Mouse (Mus musculus) heart, postnatal 4 days (tissue): Measurements from ENCODE around the gene Sdk2. TPM values are rescaled to one million over a fixed set of nuclear protein-coding genes. Genes with fewer than 3 reads are reported as not detected.
A peak's percentile ranks its signal among the peaks of the same experiment; 100 is the strongest.

Experiments used
- DNase-seq: peaks from one replicate; pipeline ENCODE4 v3.0.0; 2021
- total RNA-seq, 2 experiments: library from RNA; stranded (reverse); gene quantifications; 2 replicates each; pipeline ENCODE4 v1.2.3; 2021

Gene Sdk2
- total RNA-seq, 2 experiments from 2014 or later: 4.8 to 5.1 TPM

GRCm38 (mm10) chr11:113763449-113763848 lies 303.4 kb downstream of the Sdk2 start:
- no peak for DNase-seq

GRCm38 (mm10) chr11:113762136-113762797 lies 304.6 kb downstream of the Sdk2 start:
- no peak for DNase-seq

DNA sequence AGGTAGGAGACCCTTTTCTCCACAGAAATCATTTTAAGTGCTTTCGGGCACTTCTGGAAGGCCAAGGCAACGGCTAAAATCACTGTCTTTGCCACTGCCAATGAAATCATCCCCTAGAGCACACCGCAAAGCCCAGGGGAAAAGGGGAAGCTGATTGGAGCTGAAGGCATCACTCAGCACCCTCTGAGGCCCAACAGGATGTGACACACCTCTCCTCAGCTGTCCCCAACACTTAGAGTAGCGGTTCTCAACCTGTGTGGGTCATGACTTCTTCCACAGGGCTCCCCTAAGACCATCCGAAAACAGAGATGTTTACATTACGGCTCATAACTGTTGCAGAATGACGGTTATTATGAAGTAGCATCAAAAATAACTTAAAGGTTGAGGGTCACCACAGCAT lies 305.2 kb downstream of the Sdk2 start:
- no peak for DNase-seq

DNA sequence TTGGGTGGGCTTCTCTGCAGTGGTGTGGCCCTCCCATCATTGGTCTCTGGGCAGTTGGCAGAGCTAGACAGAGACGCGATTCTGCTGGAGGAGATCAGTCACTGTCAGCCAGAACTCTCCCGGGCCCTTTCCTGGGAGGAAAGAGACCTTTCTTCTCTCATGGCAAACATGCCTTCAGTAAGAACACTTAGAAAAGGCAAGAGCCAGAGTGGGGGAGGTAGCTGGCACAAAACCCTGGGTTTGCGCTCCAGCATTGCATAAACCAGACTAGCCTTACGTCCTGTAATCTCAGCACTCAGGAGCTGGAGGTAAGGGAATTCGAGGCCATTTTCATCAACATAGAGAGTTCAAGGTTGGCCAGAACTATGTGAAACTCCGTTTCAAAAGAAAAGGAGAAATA lies 306.4 kb downstream of the Sdk2 start:
- DNase-seq: no peak

- DNase-seq: no peak
Observed at GRCm38 (mm10) chr11:113758851-113759250, 308.0 kb downstream of the Sdk2 start.

DNA sequence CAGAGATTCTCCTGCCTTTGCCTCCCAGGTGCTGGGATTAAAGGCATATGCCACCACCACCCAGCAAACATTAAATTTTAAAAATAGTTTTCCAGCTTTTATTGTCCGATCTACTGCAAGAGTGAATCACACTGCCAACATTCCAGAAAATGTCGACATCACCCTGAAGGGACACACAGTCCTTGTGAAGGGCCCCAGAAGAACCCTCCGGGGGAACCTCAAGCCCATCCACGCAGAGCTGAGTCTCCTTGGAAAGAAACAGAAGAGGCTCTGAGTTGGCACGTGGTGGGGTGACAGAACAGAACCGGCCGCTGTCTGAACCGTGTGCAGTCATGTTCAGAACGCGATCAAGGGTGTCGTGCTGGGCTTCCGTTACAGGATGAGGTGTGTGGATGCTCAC lies 310.3 kb downstream of the Sdk2 start:
- no peak for DNase-seq

- DNase-seq: no peak
Observed at GRCm38 (mm10) chr11:113755878-113756277, 311.0 kb downstream of the Sdk2 start.

DNA sequence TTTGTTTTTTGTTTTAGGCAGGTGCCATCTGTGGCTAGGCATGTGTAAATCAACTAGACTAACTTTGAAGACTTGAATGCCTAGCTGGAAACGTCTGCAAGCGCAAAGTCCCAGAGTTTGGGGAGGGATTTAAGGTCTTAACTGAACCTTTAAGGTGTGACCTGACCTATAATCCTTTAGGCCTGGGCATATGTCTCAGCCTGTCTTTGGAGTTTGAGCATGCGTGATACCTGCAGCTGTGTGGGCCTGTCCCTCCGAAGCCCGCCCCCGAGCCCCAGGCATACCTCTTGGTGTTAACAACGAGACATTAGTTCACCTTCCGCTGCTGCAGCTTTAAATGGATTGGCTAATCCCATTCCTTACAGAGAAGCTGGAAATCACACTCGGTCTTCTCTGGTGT lies 312.0 kb downstream of the Sdk2 start:
- no peak for DNase-seq

DNA sequence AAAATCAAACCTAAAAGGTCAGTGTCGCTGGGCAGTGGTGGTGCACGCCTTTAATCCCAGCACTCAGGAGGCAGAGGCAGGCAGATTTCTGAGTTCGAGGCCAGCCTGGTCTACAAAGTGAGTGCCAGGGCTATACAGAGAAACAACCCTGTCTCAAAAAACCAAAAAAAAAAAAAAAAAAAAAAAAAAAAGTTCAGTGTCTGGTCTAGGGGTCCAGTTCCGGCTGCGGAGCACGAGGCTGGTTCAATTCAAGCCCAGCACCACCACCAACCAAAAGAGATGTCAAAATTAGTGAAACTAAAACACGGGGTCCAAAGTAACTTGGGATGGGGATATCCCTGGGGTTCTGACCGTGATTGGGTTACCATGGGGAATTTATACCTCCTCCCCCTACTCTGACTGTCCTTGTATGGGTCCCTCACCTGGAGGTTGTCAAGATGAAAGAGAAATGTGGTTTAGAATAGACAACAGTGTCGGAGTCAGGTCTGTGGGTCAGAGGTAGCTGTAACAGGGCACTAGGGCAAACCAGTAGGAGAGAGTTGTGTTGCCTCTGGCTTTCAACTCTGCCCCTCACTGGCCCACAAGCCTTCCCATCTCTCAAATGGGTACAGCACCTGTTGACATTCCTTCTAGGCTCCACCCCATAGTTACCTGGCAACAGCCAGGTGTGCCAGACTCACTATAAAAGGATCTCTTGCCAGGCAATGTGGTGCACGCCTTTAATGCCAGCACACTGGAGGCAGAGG lies 314.0 kb downstream of the Sdk2 start:
- no peak for DNase-seq

- DNase-seq: no peak
Observed at GRCm38 (mm10) chr11:113752158-113752661, 314.6 kb downstream of the Sdk2 start.

DNA sequence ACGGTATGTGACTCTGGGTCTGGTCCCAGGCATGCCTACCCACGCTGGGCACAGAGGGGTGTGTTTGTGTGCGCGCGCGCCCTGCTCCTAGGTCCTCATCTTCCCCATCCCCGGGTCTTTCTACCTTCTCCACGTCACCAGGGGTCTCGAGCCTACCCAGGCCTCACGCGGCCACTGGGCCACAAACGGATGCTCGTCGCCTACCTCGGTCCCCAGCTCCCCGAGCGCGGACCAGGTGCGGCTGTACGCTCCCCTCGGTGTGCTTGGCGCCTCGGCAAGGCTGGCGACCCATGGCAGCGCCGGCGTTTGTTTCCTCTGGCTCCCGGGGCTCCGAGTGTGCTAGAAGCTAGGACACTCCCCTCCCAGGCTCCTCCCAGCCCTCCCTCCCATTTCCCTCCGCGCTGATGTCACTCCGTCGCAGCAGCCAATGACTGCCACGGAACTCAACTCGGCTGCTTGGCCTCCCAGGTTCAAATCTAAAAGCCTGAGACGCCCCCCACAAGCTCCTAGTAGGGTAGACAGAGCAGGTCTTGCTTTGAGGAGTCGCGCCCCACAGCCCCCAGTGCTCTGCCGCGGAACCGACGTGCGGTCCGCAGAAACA lies 315.3 kb downstream of the Sdk2 start, which contains the start of gene Cdc42ep4:
Cdc42ep4 (minus strand) TSS at position 398 of the 601 bp plus-strand sequence.
- DNase-seq: peak; percentile 85

DNA sequence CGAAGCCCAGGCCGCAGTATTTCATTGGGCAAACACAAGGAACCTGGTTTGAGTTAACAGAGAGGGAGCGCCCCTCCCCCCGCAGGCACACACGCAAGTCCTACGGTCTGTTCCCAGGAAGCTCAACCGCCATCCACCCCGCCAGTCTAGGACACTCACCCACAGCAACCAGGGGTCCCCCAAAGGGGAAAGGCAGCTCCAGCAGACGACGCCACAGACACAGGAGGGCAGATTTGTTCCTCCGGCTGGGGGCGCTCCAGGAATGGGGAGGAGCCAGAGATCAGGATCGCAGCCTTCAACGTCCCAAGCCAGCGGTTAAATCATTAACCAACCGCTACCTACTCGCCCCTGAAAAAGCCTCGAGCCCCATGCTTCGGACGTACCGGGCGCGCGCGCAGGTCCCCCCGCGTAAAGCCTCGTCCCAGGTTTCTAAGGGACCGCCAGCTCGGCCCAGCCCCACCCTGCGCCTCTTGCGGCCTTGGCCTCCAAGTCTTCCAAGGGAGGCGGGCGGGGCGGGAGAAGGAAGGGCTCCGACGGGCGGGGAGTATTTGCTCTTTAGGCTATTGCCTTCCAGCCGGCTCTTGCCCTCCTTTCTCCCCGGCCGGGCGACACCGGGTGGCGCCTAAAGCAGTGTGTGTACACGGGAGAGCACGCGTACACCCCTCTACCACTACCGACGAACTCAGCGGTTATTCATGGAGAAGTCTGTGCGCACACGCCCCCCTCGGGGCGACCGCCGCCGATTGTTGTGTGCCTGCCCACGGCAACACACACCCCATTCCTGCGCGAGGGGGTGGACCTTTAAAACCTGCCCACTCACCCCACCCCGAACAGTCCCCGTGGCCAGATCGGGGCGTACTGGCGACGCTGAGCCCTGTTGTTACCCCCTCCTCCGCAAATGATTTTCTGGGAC lies 316.0 kb downstream of the Sdk2 start:
- DNase-seq: peak; percentile 77

- DNase-seq: no peak
Observed at GRCm38 (mm10) chr11:113749749-113750351, 317.0 kb downstream of the Sdk2 start.

DNA sequence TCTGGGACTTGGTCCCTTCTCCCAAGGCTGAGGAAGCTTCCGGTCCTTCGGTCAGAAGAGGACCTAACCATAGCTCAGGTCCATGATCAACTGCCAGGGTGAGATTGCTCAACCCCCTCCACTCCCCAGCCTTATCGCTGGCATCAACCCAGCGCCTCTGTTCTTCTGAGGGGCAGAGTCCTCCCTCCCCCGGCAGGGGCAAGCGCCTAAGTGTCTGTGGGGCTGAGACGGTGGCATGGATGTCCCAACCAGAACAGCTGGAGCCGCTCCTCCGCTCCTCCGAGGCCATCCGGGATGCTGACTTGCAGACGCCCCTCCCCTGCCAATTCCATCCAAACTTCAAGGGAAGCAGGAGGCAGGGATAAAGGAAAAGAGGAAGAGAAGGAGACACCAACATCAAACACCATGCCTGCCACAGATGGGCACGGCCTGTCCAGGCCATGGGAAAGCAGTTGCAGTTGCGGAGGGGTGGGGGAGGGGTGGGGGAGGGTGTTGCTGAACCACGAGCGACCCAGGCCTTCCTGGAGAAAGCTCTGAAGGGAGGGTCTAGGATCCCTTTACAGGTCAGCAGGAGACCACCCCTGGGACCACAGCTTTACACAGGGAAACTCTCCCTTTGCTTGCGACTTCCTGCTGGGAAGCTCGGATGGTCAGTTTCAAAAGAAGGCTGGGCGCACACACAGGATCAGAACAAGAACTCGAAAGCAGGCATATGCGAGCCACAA lies 317.9 kb downstream of the Sdk2 start:
- peak; percentile 54 for DNase-seq

DNA sequence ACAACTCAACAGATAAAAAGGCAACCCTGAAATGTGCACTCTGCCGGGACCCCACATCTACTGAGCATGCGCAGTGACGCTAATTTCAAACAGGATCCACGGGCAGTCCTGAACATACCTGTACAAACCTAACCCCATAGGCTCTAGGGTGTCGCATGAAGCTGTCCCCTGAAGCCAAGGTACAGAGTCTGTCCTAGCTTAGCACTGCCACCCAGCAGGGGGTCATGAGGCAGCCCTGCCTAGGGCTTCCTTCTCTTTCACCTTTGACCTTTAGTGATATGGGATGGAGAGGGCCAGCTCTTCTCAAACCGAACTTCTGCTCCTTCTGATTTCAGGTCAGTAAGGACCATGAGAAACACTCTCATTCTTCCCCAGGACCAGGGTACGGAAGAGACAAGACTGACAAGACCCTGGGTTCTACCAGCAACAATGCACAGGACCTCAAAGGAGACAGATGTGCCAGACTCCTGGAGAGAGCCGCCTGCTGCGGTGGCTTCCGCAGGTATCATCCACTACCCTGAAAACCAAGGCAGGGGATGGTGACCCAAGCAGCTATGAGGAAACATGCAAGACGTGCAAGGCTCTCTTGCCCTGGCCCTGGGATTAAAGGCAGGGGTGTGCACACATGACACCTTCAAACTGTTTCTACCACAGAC lies 319.0 kb downstream of the Sdk2 start:
- DNase-seq: no peak

GRCm38 (mm10) chr11:113747056-113747455 lies 319.8 kb downstream of the Sdk2 start:
- peak; percentile 45 for DNase-seq

DNA sequence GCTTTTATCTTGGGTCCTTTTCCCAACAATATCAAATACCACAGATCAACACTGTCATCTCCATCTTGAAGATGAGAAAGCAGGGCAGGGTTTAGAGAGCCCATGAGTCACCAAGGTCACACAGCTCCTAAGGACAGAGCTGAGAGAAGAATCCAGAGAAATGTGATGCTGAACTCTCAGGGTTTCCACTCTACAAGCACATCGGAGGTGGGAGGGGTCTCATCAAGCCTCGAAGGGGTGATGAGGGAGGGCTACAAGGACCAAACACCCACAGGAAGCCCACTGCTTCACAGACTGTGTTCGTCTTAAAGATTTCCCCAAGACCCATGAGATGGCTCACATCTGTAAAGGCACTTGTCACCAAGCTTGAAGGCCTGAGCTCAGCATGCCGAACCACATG lies 320.9 kb downstream of the Sdk2 start:
- no peak for DNase-seq

- DNase-seq: no peak
Observed at GRCm38 (mm10) chr11:113742998-113743397, 323.8 kb downstream of the Sdk2 start.

GRCm38 (mm10) chr11:113740100-113740499 lies 326.7 kb downstream of the Sdk2 start:
- DNase-seq: no peak

GRCm38 (mm10) chr11:113739213-113739612 lies 327.6 kb downstream of the Sdk2 start:
- DNase-seq: peak; percentile 68

- no peak for DNase-seq
Observed at GRCm38 (mm10) chr11:113737912-113738311, 328.9 kb downstream of the Sdk2 start.
